Mouse (Mus musculus) erythroblast, embryonic 14.5 days (primary cell): Measurements from ENCODE around the gene Aif1. TPM values are rescaled to one million over a fixed set of nuclear protein-coding genes. Genes with fewer than 3 reads are reported as not detected.
A peak's percentile ranks its signal among the peaks of the same experiment; 100 is the strongest.

ENCODE experiments used
- H3K27me3 ChIP-seq: 2 replicates; pipeline ENCODE4 v1.6.1; 2012; ENCODE audit warnings: inconsistent platforms; ENCODE audit not compliant: control insufficient read depth
- H3K36me3 ChIP-seq: 2 replicates; pipeline ENCODE4 v1.6.1; 2012; ENCODE audit warnings: mild to moderate bottlenecking, inconsistent platforms; ENCODE audit not compliant: control insufficient read depth
- H3K4me1 ChIP-seq: 2 replicates; pipeline ENCODE4 v1.6.1; 2012; ENCODE audit warnings: inconsistent platforms; ENCODE audit not compliant: control insufficient read depth
- H3K4me3 ChIP-seq: replicated peaks from 2 replicates; pipeline ENCODE3; 2012; ENCODE audit warnings: moderate library complexity, mild to moderate bottlenecking, inconsistent platforms
- H3K9me3 ChIP-seq: 2 replicates; pipeline ENCODE4 v1.6.1; 2012; ENCODE audit warnings: low read length, inconsistent platforms, mixed read lengths; ENCODE audit not compliant: control insufficient read depth
- GATA1 ChIP-seq: IDR thresholded peaks from 2 replicates; pipeline ENCODE4 v1.6.1; 2012; ENCODE audit warnings: low read length, inconsistent platforms, mixed read lengths
- TAL1 ChIP-seq: IDR thresholded peaks from 3 replicates; pipeline ENCODE4 v1.6.1; 2012; ENCODE audit warnings: low read length, inconsistent platforms, mixed read lengths
- polyA plus RNA-seq: library from polyadenylated mRNA; stranded (reverse); fragments of >175 nt; gene quantifications from 2 replicates; pipeline ENCODE4 v1.2.3, GENCODE M21; 2012

The Aif1 gene
- polyA plus RNA-seq, 1 experiment = not detected

DNA sequence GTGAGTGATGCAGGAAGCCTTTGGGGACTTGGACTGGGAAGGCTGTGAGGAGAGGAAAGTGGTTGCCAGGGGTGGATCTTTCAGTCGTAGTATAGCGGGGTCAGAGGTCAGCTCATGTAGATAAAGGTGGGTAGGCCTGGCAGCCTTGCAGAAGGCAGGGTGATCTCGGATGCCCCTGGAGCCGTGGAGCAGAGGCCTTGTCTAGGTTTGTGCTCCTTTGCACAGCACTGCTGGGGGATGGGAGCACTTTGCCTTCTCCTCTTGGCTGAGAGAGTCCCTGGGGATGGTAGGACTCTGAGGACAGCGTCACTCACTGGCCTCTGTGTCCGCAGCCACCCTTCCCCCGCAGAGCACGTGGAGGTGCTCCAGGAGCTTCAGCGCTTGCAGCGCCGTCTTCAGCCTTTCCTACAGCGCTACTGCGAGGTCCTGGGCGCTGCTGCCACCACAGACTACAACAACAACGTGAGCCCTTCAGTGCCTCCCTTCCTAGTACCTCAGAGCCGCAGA lies 35.3 kb downstream of the Aif1 start:
- peaks cover 9% of the 10 kb centered on the region for H3K9me3 ChIP-seq
- TF ChIP-seq GATA1 (no peak), TAL1 (no peak)
- H3K4me3 ChIP-seq = no peak overlapping the region
- H3K36me3 ChIP-seq = peaks cover 83% of the 10 kb centered on the region
- peaks cover 23% of the 10 kb centered on the region for H3K4me1 ChIP-seq
- H3K27me3 ChIP-seq = no peaks in the 10 kb centered on the region

- Histone ChIP-seq H3K36me3 (peaks cover 70% of the 10 kb centered on the region), H3K9me3 (peaks cover 9% of the 10 kb centered on the region), H3K4me3 (no peak overlapping the region), H3K4me1 (peaks cover 26% of the 10 kb centered on the region), H3K27me3 (no peaks in the 10 kb centered on the region)
- TF ChIP-seq GATA1 (no peak), TAL1 (no peak)
These were observed 36.6 kb downstream of the Aif1 start for GRCm38 (mm10) chr17:35139269-35139668.

- Histone ChIP-seq H3K9me3 (no peaks in the 10 kb centered on the region), H3K4me3 (peak overlapping the region; percentile 99), H3K36me3 (peaks cover 38% of the 10 kb centered on the region), H3K27me3 (no peaks in the 10 kb centered on the region), H3K4me1 (peaks cover 34% of the 10 kb centered on the region)
- TF ChIP-seq GATA1 = no peak
- TF ChIP-seq TAL1 = no peak
These were observed 40.1 kb downstream of the Aif1 start for GRCm38 (mm10) chr17:35135591-35136320.

- Histone ChIP-seq H3K9me3 (no peaks in the 10 kb centered on the region), H3K4me1 (peaks cover 36% of the 10 kb centered on the region), H3K36me3 (peaks cover 36% of the 10 kb centered on the region), H3K27me3 (no peaks in the 10 kb centered on the region), H3K4me3 (peak within 1 kb of the TSS; percentile 99)
- TF ChIP-seq TAL1 = no peak
These were observed 40.9 kb downstream of the Aif1 start, which contains the start of gene Bag6 for GRCm38 (mm10) chr17:35134801-35135590. Gene Bag6 (plus strand): TSS chr17:35135178.

DNA sequence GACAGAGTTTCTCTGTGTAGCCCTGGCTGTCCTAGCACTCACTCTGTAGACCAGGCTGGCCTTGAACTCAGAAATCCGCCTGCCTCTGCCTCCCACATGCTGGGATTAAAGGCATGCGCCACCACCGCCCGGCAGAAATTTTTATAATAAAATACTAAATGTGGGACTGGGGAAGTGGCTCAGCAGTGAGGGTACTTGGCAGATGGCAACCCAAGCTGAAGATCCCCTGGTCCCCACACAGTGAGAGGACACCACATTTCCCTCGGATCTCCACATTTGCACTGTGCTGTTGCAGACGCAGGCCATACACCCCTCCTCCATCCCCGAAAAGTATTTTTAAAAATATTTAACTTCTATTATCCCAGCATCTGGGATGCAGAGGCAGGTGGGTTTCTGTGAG lies 42.4 kb downstream of the Aif1 start:
- Histone ChIP-seq H3K27me3 (no peaks in the 10 kb centered on the region), H3K4me1 (peaks cover 38% of the 10 kb centered on the region), H3K9me3 (no peaks in the 10 kb centered on the region), H3K36me3 (peaks cover 30% of the 10 kb centered on the region), H3K4me3 (no peak overlapping the region)
- no peak for TF ChIP-seq TAL1

DNA sequence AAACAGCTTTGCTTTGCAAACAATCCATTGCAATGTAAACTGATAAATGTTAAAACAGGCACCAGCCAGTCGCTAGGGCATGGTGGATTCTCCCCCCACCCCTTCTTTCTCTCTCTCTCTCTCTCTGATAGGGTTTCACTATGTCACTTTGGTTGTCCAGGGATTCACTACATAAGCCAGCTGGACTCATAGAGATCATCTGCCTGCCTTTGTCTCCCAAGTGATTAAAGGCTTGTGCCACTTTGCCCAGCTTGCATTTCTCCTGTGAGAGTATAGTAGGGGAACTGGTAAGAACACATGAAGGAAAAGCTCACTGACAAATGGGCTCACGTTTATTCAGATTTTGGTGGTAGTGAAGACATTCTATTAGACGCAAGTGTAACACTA lies 43.7 kb downstream of the Aif1 start:
- no peak for TF ChIP-seq TAL1
- no peak for TF ChIP-seq GATA1
- H3K4me3 ChIP-seq = no peak overlapping the region
- H3K27me3 ChIP-seq = no peaks in the 10 kb centered on the region
- peaks cover 40% of the 10 kb centered on the region for H3K4me1 ChIP-seq
- peaks cover 28% of the 10 kb centered on the region for H3K36me3 ChIP-seq
- H3K9me3 ChIP-seq = no peaks in the 10 kb centered on the region

- TF ChIP-seq GATA1 = no peak
- no peak for TF ChIP-seq TAL1
- Histone ChIP-seq H3K27me3 (no peaks in the 10 kb centered on the region), H3K4me3 (peak within 1 kb of the TSS; percentile 44), H3K9me3 (no peaks in the 10 kb centered on the region), H3K4me1 (peaks cover 40% of the 10 kb centered on the region), H3K36me3 (peaks cover 26% of the 10 kb centered on the region)
These were observed 44.2 kb downstream of the Aif1 start, which contains the start of gene Apom for GRCm38 (mm10) chr17:35131500-35132173. Gene Apom (minus strand): TSS chr17:35132050.

DNA sequence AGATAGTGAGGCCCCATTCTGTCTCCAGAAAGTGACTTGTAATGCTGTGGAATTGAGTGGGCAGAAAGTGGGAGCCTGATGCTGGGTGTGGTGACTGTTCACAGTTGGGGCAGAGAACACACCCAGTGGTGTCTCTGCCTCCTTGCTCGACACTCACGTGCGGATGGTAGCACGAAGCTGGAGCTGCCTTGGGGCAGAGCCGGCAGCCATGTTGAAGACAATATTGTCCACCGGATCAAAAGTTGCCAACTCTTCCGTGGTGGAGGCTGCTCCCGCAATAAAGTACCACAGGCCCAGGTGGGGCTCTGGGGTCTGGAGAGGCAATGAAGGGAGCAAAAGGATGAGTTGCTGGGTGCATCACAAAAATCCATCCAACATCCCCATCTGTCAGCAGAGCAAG lies 44.8 kb downstream of the Aif1 start:
- Histone ChIP-seq H3K27me3 (no peaks in the 10 kb centered on the region), H3K4me1 (peaks cover 40% of the 10 kb centered on the region), H3K9me3 (no peaks in the 10 kb centered on the region), H3K36me3 (peaks cover 25% of the 10 kb centered on the region), H3K4me3 (peak overlapping the region; percentile 44)
- no peak for TF ChIP-seq GATA1
- no peak for TF ChIP-seq TAL1

- Histone ChIP-seq H3K4me3 (no peak overlapping the region), H3K4me1 (peaks cover 49% of the 10 kb centered on the region), H3K27me3 (no peaks in the 10 kb centered on the region), H3K36me3 (peaks cover 41% of the 10 kb centered on the region), H3K9me3 (no peaks in the 10 kb centered on the region)
- TF ChIP-seq GATA1 (no peak), TAL1 (no peak)
These were observed 46.9 kb downstream of the Aif1 start for GRCm38 (mm10) chr17:35128996-35129395.
